Mouse (Mus musculus): ENCODE measurements around the gene Atp2a2.
"Not testable (repeated sequence)": the region's sequence is repeated elsewhere in the genome, so short reads cannot be mapped to it uniquely, and the experiment has no call there.

Gene Atp2a2

GRCm38 (mm10) chr5:122450913-122451317 lies 51.1 kb downstream of the Atp2a2 start:
- DNase-seq (ENCODE audit: low spot score): no peak

GRCm38 (mm10) chr5:122449946-122450345 lies 52.1 kb downstream of the Atp2a2 start:
- no peak for DNase-seq (ENCODE audit: low spot score)

GRCm38 (mm10) chr5:122448869-122449268 lies 53.2 kb downstream of the Atp2a2 start:
- DNase-seq (ENCODE audit: low spot score): no peak

- no peak for DNase-seq (ENCODE audit: low spot score)
Measured at GRCm38 (mm10) chr5:122447857-122448256, 54.2 kb downstream of the Atp2a2 start.

- DNase-seq (ENCODE audit: low spot score): no peak
Measured at GRCm38 (mm10) chr5:122445051-122445610, 56.9 kb downstream of the Atp2a2 start.

GRCm38 (mm10) chr5:122444492-122444891 lies 57.5 kb downstream of the Atp2a2 start:
- no peak for DNase-seq (ENCODE audit: low spot score)

GRCm38 (mm10) chr5:122440095-122440630 lies 61.9 kb downstream of the Atp2a2 start:
- no peak for DNase-seq (ENCODE audit: low spot score)

GRCm38 (mm10) chr5:122439400-122440094 lies 62.5 kb downstream of the Atp2a2 start:
- no peak for DNase-seq (ENCODE audit: low spot score)

- no peak for DNase-seq (ENCODE audit: low spot score)
Measured at GRCm38 (mm10) chr5:122434541-122434940, 67.5 kb downstream of the Atp2a2 start.

GRCm38 (mm10) chr5:122431221-122431620 lies 70.8 kb downstream of the Atp2a2 start:
- DNase-seq (ENCODE audit: low spot score): no peak

- DNase-seq (ENCODE audit: low spot score): no peak
Measured at GRCm38 (mm10) chr5:122430036-122430775, 71.8 kb downstream of the Atp2a2 start.

GRCm38 (mm10) chr5:122425550-122425949 lies 76.5 kb downstream of the Atp2a2 start:
- no peak for DNase-seq (ENCODE audit: low spot score)

GRCm38 (mm10) chr5:122423083-122423482 lies 78.9 kb downstream of the Atp2a2 start:
- no peak for DNase-seq (ENCODE audit: low spot score)

- DNase-seq (ENCODE audit: low spot score): peak; percentile 92
Measured at GRCm38 (mm10) chr5:122422071-122422964, 79.7 kb downstream of the Atp2a2 start.

- no peak for DNase-seq (ENCODE audit: low spot score)
Measured at GRCm38 (mm10) chr5:122421271-122422068, 80.6 kb downstream of the Atp2a2 start, which contains the start of gene Anapc7. Gene Anapc7 (plus strand): TSS chr5:122421693.

- DNase-seq (ENCODE audit: low spot score): not testable (repeated sequence)
Measured at GRCm38 (mm10) chr5:122420676-122421075, 81.3 kb downstream of the Atp2a2 start.

GRCm38 (mm10) chr5:122415465-122415864 lies 86.6 kb downstream of the Atp2a2 start:
- DNase-seq (ENCODE audit: low spot score): no peak

GRCm38 (mm10) chr5:122414351-122414750 lies 87.7 kb downstream of the Atp2a2 start:
- no peak for DNase-seq (ENCODE audit: low spot score)

- no peak for DNase-seq (ENCODE audit: low spot score)
Measured at GRCm38 (mm10) chr5:122412826-122413225, 89.2 kb downstream of the Atp2a2 start.

GRCm38 (mm10) chr5:122411892-122412291 lies 90.1 kb downstream of the Atp2a2 start:
- no peak for DNase-seq (ENCODE audit: low spot score)

All from ovary, postnatal 10 days (tissue).